16 mouse cellular contexts compared by ENCODE assay signal in the genomic region with DNA sequence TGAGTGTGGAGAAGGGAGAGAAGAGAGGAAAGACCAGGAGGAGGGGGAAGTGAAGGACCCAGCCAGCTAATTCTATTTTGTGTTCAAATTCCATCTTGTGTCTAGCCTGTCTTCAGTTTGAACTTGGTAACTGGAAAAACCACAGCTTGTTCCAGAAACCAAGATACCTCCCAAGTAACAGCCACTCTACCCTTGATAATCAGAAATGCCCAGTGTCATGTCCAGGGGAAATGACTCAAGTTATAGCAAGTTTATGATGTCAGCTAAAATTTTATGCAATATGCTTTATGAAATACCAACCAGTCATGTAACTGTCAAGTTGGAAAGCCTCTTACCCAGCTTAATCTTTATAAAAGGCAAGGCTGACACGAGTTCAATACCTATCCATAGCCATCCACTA.
"Had no signal": no experiment of that assay in that cellular context is flagged by ENCODE, and none has a peak within 500 bp of the region (broad histone marks: within the 10 kb centered on the region; RNA-seq: fewer than 3 reads in every experiment).

No protein-coding gene starts in this region.

- DNase-seq: heart, postnatal 10 days; heart, postnatal 14 days; heart, postnatal 36 days; heart, postnatal 4 days; kidney, adult 11 months; kidney, adult 18-20 months; kidney, adult 2 months; kidney, adult 8-10 months; kidney, adult 9 months; kidney, postnatal 10 days; kidney, postnatal 14 days; kidney, postnatal 25 days; kidney, postnatal 36 days; kidney, postnatal 4 days; layer of hippocampus, adult 9-11 months; layer of hippocampus, postnatal 36 days had no signal
